Mouse (Mus musculus): Measurements from ENCODE around the gene Bicc1.

The Bicc1 gene

DNA sequence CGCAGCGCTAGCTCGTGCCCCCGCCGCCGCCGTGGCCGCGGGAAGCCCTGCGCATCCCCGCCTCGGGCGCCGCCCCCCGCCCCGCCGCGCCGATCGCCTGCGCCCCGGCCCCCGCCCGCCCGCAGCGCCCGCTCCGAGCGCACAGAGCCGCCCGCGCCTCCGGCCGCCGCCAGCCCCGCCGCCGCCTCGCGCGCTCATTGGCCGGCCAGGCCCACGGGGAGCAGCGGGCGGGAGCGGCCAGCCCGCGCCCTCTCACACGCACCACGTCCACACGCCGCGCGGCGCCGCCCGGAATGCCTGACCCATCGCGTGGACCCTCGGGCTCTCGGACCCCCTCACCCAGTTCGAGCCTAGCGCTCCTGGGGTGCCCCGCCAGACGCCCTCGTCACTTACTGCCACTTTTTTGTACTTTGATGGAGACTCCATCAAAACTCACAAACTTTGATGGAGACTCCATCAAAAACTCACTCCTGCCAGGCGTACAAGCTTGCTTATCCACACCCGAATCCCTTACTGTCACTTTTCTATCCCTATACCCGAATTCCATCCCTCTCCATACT is at the start of gene Bicc1:
TSS of gene Bicc1 (minus strand) at position 25 of the 560 bp plus-strand sequence.
- no peak for DNase-seq

DNA sequence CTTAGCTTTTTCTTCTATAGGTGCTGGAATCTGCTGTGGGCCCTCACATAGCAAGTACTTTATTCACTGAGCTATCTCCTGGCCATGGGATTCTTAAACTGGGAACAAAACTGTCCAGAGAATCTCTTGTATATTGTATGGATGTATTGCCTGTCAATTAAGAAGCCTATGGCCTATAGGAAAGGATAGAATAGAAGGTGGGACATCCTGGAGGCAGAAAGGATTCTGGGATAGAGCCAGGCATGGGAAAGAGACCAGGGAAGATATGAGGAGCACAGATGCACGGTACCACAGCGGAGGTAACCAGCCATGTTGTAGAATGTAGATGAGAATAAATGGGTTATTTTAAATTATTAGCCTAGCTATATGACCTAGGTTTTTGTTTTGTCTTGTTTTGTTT is 42.0 kb upstream of the Bicc1 start:
- no peak for DNase-seq

DNA sequence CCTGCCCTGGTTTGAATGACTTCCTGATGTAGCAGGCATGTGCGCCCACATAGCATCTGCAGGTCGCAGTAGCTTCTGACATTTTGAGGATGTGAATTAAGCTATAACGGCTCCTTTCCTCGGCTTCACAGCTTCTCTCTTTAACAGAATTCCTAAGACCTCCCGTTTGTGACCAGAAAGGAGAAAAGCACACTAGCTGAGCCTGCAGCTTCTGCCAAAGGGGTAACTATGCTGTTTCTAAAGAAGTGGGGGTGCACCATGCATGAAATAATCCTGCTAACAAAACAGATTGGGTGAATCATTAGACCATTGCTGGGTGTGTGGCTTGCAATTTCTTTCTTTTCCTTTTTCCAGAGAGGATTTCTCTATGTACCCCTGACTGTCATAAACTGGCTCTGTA is 41.5 kb upstream of the Bicc1 start:
- no peak for DNase-seq

DNA sequence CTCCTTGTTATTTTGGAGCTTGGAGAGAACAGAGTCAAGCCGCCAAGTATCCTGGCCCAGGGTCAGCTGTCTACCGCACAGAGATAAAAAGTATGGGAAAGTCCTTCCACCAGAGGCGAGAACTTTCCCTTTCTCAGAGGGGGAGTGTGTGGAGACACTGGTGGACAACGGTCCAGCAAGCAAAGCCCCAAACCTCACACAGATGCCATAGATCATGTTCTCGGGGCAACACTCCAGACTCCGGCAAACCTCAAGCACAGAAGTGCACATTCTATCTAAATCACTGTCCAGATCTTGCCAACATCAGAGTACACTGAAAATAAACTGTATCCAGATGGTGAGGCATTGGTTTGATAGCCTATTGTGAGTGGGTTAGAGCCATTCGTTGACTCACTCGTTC is 39.2 kb upstream of the Bicc1 start:
- DNase-seq, result no peak

DNA sequence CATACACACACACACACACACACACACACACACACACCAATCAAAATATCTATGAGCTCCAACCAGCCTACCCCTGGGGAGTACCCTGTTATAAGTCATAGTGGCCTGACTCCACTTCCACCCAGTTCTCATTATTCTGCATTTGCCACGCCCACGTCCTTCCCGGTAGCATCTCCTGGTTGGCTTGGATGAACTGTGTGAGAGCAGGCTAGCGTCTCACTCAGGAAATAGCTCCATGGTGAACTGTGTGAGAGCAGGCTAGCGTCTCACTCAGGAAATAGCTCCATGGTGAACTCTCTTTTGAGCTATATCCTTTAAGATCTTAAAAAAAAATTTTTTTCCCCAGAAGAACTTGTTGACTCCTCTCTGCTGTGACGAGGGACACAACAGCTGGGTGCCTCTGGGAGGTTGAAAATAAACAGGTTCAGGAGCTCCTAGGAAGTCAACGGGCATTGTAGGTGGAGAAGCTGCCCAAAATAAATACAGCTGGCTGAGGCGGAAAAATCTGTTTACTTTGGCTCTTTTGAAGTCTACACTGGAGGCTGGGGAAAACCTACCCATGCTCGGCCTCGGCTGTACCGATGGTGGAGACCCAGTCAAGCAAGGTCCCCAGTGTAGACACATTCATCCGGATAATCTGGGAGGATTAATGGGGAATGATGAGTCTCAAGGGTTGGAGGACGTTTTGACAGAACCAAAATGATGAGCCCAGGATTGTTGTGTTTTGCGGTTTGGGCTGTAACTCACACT is 37.7 kb upstream of the Bicc1 start:
- no peak for DNase-seq

DNA sequence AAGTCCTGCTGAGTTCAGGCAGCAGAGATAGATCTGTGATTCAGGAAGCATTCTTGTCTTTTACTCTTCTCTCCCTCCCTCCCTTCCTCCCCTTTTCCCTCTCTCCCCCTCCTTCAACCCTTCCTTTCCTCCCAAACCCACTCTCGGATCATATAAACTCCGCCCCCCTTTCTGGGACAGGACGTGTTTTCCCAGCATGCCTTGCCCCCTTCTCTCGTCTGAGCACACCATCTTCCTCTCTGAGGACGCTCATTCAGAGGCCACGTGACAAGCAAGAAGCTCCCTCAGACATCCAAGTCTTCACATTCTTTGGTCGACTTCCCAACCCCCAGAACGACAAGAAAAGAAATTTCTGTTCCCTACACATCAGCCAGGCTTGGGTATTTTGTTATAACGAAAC is 36.0 kb upstream of the Bicc1 start:
- DNase-seq, result no peak

DNA sequence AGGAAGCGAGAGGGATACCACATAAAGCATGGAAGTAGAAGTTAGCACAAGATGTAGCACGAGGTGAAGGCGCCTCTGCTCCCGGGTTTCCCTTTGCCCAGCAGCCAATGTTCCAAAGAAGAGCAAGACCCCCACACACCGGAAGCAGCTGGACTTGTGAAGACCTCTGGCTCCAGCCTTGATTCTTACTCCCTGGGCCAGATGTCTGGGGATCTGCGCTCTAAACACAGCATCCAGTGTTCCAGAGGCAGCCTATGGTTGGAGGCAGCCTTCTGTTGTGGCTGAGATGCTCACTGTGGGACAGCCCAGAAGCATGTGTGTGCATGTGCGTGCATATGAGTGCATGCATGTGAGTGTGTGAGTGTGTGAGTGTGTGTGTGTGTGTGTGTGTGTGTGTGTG is 35.2 kb upstream of the Bicc1 start:
- DNase-seq, result no peak

DNA sequence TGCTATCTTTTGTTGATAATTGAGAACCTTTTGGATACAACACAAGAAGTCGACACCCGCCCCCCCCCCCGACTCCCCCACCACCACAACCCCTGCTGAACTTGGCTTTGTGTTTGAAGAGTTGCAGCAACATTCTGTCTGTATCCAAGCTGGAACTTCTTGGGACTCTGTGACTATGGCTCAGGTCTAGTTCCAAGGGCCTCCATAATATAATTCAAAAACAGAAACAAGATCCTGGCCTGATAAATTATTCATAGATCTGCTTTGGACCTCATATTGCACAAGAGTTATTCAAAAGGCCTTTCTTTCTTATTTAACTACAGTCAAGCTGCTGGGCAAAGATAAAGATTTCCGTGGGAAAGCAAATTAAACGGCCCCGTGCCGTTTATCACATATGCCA is 33.8 kb upstream of the Bicc1 start:
- DNase-seq, result no peak

DNA sequence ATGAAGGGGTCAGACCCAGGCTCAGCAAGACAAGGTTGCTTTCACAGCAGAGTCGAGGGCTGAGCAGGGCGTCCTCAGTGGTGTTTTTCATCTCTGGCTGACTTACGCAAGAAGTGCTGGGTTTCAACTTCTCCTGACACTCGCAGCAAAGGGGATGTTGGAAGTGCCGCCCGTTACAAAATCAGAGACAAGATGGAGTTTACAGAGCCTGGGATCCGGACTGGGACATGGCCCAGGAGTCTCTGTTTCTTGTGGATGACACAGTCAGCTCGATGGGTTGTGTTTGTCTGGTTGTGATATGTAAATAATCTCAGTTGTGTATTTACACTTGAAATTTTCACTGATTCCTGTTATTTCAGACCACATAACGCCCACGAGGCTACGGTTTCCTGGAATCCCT is 33.4 kb upstream of the Bicc1 start:
- DNase-seq, result no peak

DNA sequence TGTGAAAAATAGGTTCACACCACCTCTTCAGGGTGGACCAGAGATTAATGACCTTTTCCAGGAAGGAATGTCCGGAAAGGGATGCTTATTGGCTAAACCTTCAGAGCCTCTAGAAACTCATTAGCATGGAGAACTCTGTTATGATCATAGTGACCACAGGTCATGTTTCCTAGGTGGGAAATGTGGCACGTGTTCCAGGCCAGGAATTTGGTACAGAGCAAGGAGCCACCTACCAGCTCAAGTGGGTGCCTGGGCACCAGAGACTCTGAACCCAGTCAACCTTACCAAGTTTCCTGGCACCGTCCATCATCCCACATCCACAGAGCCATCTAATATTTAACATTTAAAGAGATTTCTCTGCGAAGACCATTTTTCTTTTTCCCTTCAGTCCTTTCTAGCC is 29.2 kb upstream of the Bicc1 start:
- DNase-seq, result no peak

DNA sequence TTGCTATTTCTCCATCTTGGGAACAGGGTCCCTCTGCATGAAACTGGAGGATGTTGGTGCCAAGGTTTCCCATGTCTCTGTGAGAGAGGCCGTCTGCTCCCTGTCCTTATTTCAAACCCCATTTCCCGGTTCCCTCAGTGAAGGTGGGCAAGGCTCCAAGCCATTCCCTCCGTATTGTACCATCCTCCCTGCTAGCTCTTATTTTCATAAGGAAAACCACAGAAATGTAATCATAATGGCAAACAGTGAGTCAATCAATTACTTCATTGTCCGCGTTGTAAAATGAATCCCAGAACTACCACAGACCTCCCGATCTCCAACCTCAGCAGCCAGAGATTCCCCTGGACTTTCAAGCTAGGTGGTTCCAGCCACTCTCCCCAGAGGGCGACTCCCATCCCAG is 25.6 kb upstream of the Bicc1 start:
- DNase-seq, result no peak

DNA sequence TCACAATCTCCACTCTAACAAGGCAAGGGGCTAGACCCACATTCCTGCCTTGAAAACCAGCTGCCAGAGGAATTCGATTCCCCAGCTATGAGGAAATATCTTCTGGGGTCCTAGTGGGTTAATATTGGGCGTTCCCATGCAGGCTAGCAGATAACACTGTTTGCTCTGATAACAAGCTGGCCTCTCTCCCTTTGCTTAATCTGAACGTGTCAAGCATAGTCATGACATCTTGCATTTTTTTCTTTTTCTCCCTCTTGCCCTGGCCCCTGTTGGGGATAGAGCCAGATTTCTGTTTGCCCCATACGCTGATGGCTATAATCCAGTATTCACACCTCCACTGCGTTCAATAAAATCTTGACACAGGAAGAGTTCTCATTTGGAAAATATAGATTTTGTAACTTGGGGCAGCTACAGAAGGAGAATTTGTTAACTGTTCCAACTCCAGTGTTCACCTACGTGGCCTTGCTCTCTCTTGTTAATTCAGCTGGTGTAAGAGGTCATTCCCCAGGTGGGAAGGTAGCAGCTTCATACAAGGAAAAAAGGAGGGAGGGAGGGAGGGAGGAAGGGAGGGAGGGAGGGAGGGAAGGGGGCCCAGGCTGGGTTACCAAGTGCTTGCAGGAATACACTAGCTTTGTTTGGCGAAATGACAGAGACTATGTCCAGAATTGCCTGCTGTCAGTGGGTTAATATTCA is 24.0 kb upstream of the Bicc1 start:
- no peak for DNase-seq

DNA sequence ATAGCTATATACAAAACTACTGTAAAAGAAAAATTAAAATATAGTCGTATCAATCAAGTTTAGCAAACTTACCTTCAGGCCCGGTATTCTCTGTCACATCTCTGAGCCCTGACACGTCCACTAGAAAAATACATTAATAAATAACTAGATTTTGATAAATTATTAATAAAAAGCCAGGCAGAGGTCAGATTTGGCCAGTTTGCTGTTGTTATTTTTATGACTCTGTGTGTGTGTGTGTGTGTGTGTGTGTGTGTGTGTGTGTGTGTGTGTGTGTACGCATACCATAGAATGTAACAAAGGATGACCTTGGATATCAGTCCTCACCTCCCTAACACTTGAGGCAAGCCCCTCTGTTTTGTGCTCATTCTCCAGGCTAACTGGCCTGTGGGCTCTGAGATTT is 22.4 kb upstream of the Bicc1 start:
- DNase-seq, result no peak

DNA sequence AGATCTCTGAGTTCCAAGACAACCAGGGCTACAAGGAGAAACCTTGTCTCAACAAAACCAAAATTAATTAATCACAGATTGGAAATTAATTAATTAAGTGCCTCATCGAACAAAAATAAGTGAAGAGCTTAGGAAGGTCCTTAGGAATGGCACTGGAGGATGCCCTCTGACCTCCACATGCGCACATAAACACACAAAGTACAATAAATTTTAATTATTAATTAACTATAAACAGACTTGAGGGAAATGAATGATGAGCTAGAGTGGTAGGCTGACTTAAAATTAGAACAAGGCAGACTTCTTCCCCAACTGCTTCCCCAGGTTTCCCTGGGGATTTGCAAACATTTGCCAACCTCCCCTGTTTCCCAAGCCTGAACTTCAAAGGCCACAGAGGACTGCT is 21.6 kb upstream of the Bicc1 start:
- DNase-seq, result no peak

DNA sequence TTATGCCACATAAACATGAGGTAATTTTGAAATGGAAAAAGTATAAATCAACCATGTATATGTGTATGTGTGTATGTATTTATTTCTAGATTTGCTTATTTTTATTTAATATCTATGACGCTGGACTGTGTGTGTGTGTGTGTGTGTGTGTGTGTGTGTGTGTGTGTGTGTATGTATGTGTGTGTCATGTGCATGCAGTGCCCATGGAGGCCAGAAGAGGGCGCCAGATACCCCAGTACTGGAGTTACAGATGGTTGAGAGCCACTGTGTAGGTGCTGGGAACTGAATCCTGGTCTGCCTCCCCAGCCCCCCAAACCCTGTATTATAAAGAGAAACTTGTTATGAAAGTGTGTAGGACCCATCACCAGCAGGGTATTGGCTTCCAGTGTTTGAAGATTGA is 20.6 kb upstream of the Bicc1 start:
- no peak for DNase-seq

DNA sequence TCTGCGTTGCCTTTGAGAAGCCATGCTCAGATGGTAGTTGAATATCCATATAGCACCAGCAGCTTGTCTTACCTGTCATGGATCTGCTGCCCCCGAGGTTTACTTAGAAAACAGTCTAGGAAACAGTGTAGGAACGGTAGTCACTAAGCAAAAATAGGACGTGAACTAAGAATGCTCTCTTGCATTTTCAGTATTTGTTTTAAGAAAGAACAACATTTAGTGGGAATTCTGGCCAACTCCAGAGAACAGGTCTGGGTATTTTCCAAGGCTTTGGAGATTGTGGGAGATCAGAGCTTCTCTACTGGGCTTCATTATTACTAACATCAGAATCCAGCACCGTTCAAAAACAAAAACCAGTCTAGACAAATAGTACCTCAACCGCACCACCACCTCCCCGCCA is 17.7 kb upstream of the Bicc1 start:
- DNase-seq, result no peak

DNA sequence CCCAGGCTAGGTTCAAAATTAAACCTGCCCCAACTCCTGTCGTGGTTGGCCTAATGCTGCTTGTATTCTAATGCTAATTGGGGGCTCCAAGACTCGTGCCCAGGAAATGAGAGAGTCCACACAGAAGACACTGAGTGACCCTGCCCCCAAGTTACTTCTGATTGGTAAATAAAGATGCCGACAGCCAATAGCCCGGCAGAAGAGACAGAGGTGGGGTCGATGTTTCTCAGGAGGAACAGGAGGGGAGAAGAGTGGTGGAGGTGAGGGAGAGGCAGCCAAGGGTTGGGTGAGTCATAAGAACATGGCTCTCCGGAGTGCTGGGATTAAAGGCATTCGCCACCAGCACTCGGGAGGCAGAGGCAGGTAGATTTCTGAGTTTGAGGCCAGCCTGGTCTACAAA is 16.8 kb upstream of the Bicc1 start:
- DNase-seq, result no peak

DNA sequence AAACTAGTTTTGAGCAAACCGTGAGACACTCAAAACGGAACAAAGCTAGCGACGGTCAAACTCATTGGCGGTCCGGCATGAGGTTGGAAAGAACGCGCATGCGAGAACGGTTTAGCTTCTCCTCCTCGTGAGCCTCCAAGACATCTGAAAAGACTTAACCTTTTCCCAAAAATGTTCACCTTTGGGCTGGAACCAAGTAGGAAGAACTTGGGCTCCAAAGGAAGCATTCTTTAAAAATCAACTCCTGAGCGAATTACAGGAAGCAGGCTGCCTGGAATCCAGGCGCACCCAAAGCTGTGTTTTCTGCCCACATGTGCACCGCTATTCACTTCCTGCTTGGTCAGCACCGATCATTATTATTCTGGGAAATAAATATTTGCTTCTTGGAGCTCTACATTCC is 15.8 kb upstream of the Bicc1 start:
- no peak for DNase-seq

DNA sequence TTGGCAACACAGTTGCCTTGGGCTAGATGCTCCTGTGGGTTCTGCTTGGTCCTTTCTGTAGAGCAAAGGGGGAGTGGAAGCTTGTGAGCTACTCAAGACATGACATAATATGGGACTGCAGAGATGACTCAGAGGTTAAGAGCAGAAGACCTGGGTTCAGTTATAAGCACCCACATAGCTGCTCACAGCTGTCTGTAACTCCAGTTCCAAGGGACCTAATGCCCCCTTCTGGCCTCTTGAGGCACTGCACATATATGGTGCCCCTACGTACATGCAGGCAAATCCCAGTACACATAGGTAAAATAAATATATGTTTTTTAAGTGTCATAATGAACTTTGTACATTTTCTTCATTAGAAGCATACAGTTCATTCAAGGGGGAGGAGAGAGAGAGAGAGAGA is 11.9 kb upstream of the Bicc1 start:
- no peak for DNase-seq

DNA sequence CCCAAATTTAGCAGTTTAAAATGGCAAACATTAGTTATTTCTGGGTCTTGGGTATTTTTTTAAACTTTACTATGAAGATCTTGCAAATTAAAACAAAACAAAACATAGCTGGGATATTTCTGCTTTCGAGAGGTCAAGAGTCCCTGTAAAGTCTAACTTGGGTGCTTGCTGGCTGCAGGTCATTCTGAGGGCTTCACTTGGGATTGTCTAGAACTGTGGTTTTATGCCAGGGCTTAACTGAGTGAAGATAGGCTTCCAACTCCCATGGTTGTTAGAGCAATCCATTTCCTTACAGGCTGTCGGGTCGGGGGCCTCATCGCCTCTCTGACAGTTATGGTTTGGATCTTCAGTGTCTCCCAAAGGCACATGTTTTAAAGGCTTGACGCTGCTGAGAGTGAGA is 11.3 kb upstream of the Bicc1 start:
- no peak for DNase-seq

DNA sequence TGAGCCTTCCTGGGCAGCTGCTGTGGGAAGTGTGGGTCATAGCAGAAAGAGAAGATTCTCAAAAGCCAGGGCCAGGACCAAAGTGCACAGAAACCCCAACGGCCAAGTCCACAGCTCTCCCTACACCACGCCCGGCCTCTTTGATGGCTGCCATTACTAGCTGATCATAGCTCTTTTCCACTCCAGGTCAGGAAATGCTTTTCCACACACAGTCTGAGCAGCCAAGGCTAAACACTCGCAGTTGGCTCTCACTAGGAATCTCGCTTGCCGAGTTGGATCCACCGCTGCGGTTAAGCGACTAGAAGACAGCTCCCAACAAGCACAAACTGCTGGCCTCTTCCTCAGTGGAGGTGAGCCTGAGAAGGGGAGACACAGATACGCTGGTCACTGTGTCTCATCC is 10.3 kb upstream of the Bicc1 start:
- no peak for DNase-seq

DNA sequence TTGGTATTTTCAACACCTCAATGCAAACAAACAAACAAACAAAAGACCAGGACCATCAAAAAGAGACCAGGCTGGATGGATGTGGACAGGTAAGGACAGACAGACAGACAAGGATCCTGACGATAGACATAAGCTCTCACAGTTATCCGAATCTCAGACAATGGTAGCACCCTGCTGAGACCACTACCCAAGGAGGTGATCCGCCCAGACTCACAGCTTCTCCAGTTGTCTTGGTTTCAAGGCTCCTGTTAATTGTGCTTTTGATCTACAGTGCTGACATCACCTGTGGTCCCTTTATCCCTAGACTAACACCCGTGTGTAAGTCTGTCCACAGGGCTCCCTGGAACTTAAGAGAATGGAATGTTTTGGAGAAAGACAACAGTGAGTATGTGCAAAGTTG is 9.7 kb upstream of the Bicc1 start:
- no peak for DNase-seq

DNA sequence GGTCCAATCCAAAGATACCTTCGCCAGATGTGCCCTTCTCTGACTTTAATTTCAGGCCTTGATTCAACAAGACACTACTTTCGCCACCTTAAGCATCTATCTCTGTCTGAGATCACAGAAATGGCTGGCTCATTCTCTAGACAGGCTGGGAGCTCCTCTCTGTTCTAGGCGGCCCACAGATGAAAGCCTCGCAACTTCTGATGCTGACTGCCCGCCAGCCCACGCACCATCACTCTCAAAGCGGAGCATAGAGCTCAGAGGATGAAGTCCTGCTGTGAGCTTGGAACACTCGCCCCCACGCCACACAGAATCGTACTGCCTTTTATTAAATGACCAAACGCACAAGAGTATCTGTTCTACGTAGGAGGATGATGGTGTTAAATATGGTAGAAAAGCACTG is 949 bp upstream of the Bicc1 start:
- DNase-seq, result no peak

DNA sequence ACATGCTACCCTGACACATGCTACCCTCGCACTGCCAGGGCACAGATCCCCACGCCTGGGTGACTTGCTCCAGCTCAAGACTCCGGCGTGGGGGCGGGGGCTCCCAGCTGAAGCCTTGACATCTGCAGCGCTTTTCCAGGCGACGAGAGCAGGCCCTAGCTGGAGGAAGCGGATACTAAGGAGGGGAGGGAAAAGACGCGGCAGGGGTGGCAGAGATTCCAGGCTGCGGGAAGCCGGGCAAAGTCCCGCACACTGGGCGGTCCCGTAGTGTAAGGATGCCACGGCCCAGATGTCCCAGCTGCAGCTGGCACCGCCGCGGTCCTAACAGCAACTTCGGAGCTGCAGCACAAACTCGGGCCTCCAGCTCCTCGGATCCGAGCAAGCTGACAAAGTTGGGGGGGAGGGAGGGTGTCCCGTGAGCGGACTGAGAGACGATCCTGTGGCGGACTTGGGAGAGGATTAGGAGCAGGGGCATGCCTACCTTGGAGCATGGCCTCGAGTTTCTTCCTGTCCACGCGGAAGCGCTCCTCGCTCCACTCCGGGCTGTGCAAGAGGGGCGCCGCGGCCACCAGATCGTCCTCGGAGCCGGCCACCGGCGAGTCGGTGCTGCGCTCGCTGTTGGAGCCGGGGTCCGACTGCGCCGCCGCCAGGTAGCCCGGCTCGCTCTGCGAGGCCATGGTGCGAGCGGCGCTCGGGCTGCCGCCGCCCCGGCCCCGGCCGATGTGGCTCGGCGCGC is 392 bp downstream of the Bicc1 start:
- no peak for DNase-seq
